23 mouse cellular contexts compared by ENCODE assay signal in genomic region chr6:13294393-13294792, GRCm38 (mm10).
"Had no signal": no experiment of that assay in that cellular context is flagged by ENCODE, and none has a peak within 500 bp of the region (broad histone marks: within the 10 kb centered on the region; RNA-seq: fewer than 3 reads in every experiment).

No protein-coding gene starts in this region.

- H3K27me3 ChIP-seq: limb, embryonic 13.5 days; liver, embryonic 12.5 days; liver, embryonic 15.5 days; lung, embryonic 15.5 days; megakaryocyte, embryonic 14.5 days; midbrain, embryonic 13.5 days; neural tube, embryonic 13.5 days had no signal

- H3K27ac ChIP-seq: layer of hippocampus, adult 2 months; limb, embryonic 10.5 days; limb, embryonic 13.5 days; liver, embryonic 12.5 days; liver, embryonic 15.5 days; lung, embryonic 15.5 days; midbrain, embryonic 10.5 days; midbrain, embryonic 13.5 days; neural tube, embryonic 13.5 days had no signal

- H3K9me3 ChIP-seq: limb, embryonic 10.5 days; limb, embryonic 13.5 days; liver, embryonic 12.5 days; liver, embryonic 15.5 days; lung, embryonic 15.5 days; midbrain, embryonic 10.5 days; midbrain, embryonic 13.5 days; neural tube, embryonic 13.5 days had no signal

- ATAC-seq: liver, embryonic 12.5 days; midbrain, embryonic 13.5 days; midbrain, embryonic 16.5 days had no signal

- H3K4me2 ChIP-seq: limb, embryonic 13.5 days; liver, embryonic 12.5 days; liver, embryonic 15.5 days; lung, embryonic 15.5 days; midbrain, embryonic 13.5 days; neural tube, embryonic 13.5 days had no signal

- H3K36me3 ChIP-seq: limb, embryonic 10.5 days; limb, embryonic 13.5 days; liver, embryonic 12.5 days; liver, embryonic 15.5 days; lung, embryonic 15.5 days; midbrain, embryonic 10.5 days; midbrain, embryonic 13.5 days; neural tube, embryonic 13.5 days had no signal

- DNase-seq: kidney, adult 11 months; kidney, adult 9 months; kidney, postnatal 25 days; layer of hippocampus, adult 9-11 months; lung, postnatal 10 days; lung, postnatal 36 days; retina, postnatal 1 day; right cerebral cortex, postnatal 25 days; spleen, adult 18-20 months; thymus, adult 18-20 months; thymus, postnatal 36 days had no signal

- H3K4me1 ChIP-seq: limb, embryonic 10.5 days; limb, embryonic 13.5 days; liver, embryonic 12.5 days; liver, embryonic 15.5 days; lung, embryonic 15.5 days; megakaryocyte, embryonic 14.5 days; midbrain, embryonic 10.5 days; midbrain, embryonic 13.5 days; neural tube, embryonic 13.5 days had no signal

- H3K4me3 ChIP-seq: layer of hippocampus, adult 2 months; limb, embryonic 10.5 days; limb, embryonic 13.5 days; liver, embryonic 12.5 days; liver, embryonic 15.5 days; lung, embryonic 15.5 days; megakaryocyte, embryonic 14.5 days; midbrain, embryonic 10.5 days; midbrain, embryonic 13.5 days; myocyte; neural tube, embryonic 13.5 days had no signal

- H3K9ac ChIP-seq: limb, embryonic 13.5 days; liver, embryonic 12.5 days; liver, embryonic 15.5 days; lung, embryonic 15.5 days; midbrain, embryonic 13.5 days; neural tube, embryonic 13.5 days had no signal
